Mouse (Mus musculus): ENCODE measurements around the gene Sfta2. TPM values are rescaled to one million over a fixed set of nuclear protein-coding genes. Genes with fewer than 3 reads are reported as not detected.

Sfta2 gene
- not detected for total RNA-seq (2021)

DNA sequence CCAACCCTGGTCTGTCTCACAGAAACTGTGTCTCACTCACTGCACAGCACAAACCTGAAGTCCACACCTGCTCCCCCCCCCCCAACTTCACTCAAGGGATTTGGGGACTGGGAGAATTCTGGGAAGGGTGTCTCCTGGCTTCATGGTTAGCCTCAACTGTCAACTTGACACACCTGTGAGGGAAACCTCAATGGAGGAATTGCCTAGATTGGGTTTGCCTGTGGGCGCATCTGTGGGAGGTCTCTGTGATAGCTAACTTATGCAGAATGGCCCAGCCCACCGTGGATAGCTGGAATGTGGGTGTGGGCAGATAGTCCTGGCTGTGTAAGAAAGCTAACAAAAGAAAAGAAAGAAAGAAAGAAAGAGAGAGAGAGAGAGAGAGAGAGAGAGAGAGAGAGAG lies at the start of gene Sfta2:
TSS of gene Sfta2 (plus strand) at position 301 of the 400 bp plus-strand sequence.
- intact Hi-C loops (cut with DNase I) = no loop called here
- DNase-seq (ENCODE audit: extremely low spot score in 1 of 2, low spot score in 2 of 2) = no peak

DNA sequence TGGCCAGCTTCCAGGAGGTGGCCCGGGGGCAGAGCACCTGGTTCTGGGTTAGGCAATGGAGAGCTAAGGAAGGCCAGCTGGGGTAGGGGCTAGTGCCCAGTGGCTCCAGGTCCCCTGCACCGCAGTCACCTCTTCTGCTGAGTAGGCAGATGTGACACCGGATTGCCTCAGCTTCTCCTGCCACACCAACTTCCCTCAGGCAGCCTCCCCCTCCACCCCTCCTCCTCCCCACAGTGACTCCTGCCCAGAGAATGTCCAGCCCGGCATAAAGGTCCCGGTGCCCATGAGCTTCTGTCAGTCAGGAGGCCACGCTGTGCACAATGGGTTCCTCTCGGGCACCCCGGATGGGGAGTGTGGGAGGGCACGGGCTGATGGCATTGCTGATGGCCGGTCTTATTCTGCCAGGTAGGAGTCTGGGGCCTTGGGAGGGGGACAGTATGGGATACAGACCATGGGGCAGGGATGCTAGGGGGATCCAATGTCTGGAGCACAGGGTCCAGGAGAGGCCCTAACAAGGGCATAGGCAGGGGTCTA lies 49.4 kb upstream of the Sfta2 start, which contains the start of gene Cdsn:
TSS of gene Cdsn (plus strand) at position 248 of the 534 bp plus-strand sequence.
- intact Hi-C loops (cut with DNase I) = no loop called here
- DNase-seq (ENCODE audit: extremely low spot score in 1 of 2, low spot score in 2 of 2) = no peak

- intact Hi-C loops (cut with DNase I) = no loop called here
- DNase-seq (ENCODE audit: extremely low spot score in 1 of 2, low spot score in 2 of 2) = no peak
Observed at GRCm38 (mm10) chr17:35554321-35554720, 47.0 kb upstream of the Sfta2 start.

DNA sequence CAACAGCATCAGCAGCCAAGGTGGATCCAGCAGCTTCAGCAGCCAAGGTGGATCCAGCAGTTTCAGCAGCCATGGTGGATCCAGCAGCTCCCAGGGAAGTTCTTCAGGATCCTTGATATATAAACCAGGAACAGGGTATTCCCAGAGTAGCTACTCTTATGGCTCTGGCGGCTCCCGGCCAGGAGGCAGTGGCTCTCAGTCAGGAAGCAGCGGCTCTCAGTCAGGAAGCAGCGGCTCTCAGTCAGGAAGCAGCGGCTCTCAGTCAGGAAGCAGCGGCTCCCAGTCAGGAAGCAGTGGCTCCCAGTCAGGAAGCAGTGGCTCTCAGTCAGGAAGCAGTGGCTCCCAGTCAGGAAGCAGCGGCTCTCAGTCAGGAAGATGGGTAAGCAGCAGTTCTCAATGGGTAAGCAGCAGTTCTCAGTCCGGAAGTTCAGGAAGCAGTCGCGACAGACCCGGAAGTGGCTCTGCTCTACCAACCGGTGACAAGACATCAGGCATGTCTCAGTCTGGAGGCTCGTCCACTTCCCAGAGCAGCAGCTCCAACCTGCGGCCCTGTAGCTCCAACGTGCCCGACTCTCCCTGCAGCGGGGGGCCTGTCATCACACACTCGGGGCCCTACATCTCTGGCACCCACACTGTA lies 46.5 kb upstream of the Sfta2 start:
- intact Hi-C loops (cut with DNase I) = no loop called here
- no peak for DNase-seq (ENCODE audit: extremely low spot score in 1 of 2, low spot score in 2 of 2)

- intact Hi-C loops (cut with DNase I) = no loop called here
- no peak for DNase-seq (ENCODE audit: extremely low spot score in 1 of 2, low spot score in 2 of 2)
Observed at GRCm38 (mm10) chr17:35556186-35556765, 45.1 kb upstream of the Sfta2 start.

- DNase-seq (ENCODE audit: extremely low spot score in 1 of 2, low spot score in 2 of 2) = peak in 1 of 2 experiments; percentile 68
- intact Hi-C loops (cut with DNase I) = no loop called here
Observed at GRCm38 (mm10) chr17:35556812-35557211, 44.5 kb upstream of the Sfta2 start.

DNA sequence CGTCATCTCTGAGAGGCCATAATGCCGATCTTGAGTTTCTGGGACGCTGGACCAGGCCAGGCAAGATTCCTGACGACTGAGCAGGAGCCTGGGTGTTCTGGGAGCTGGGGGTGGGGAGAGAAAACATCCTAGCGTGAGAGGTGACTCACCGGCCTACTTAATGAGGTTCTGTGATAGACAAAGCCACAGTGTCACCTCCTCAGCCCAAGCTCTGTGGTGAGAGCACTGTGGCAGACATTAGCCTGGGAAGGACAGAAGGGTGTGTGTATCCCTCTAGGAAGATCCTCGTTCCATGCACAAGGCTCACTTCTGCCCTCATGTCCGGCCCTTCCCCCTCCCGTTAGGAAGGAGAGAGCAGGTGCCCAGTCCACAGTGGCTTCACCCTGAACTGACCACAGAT lies 44.0 kb upstream of the Sfta2 start:
- intact Hi-C loops (cut with DNase I) = no loop called here
- DNase-seq (ENCODE audit: extremely low spot score in 1 of 2, low spot score in 2 of 2) = no peak

DNA sequence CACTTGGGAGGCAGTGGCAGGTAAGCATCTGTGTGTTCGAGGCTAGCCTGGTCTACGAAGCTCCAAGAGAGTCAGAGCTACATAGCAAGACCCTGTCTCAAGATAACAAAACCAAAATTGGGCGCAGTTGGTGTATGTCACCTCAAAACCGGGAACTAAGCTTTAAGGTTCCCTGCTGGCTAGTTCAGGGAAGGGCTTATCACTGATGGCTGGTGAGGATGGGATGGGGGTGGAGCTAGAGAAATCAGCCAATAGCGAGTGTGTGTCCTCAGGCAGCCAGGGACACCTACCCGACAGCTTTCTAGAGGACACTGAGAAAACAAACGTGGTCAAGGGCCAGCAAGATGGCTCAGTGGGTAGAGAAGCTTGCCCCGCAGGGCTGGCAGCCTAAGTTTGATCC lies 43.1 kb upstream of the Sfta2 start:
- intact Hi-C loops (cut with DNase I) = no loop called here

GRCm38 (mm10) chr17:35567150-35567549 lies 34.2 kb upstream of the Sfta2 start, which contains the start of gene 2300002M23Rik:
Gene 2300002M23Rik, plus strand, starts transcription at chr17:35567450.
- DNase-seq (ENCODE audit: extremely low spot score in 1 of 2, low spot score in 2 of 2) = no peak
- intact Hi-C loops (cut with DNase I) = no loop called here

More for the DNA sequence above, 43.1 kb upstream of the Sfta2 start:
- DNase-seq (ENCODE audit: extremely low spot score in 1 of 2, low spot score in 2 of 2) = no peak

GRCm38 (mm10) chr17:35567767-35568166 lies 33.6 kb upstream of the Sfta2 start:
- intact Hi-C loops (cut with DNase I) = no loop called here
- DNase-seq (ENCODE audit: extremely low spot score in 1 of 2, low spot score in 2 of 2) = no peak

DNA sequence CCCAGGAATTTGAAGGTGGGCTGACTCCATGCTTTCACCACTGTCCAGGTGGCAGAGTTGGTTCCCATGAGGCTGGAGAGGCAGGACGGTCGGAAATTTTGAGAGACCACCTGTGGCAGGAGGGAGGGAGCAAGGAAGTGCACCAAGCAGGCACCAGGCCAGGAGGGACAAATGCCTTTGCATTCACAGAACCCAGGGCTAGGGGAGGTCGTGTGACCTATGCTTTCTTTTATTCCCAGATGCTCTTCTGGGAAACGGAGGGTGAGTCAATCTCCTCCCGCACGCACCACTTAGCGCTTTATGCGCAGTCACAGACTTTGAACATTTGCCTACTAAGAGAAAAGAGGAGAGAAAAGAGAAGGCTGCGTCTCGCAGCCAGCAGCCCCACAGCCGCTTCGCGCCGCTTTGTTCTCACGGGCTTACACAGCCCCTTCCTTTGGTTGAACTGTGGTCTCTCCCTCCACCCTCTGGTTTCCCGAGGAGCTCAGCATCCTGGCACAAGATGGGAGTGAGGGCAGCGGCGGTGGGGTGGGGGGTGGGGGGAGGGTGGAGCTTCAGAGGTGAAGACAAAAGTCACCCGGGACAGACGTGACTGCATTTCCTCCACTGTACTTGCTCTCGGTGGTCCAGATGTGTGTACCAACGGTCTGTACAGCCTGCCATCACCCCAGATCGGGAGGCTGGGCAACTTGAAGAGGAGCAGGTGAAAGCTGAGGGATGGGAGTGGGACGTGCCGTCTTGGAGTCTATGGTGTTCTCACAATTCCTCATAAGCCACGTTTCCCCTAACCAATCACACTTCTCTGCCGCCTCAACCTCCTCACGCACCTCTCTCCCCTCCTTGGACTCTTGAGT lies 32.0 kb upstream of the Sfta2 start:
- intact Hi-C loops (cut with DNase I) = no loop called here
- DNase-seq (ENCODE audit: extremely low spot score in 1 of 2, low spot score in 2 of 2) = no peak

GRCm38 (mm10) chr17:35570836-35571235 lies 30.5 kb upstream of the Sfta2 start:
- DNase-seq (ENCODE audit: extremely low spot score in 1 of 2, low spot score in 2 of 2) = no peak
- intact Hi-C loops (cut with DNase I) = no loop called here

DNA sequence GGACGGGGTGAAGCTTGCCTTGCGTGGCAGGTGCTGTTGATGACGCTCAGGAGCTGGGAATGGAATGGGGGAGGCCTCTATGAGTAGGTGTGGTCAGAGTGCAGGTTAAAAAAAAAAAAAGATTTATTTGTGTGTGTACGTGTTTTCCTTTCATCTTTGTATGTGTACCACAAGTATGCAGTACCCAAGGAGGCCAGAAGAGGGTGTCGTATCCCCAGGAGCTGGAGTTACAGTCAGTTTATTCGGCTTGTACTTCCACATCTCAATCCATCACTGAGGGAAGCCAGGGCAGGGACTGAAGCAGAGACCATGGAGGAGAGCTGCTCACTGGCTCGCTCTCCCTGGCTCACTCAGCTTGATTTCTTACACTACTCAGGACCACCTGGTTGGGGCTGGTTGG lies 29.9 kb upstream of the Sfta2 start:
- DNase-seq (ENCODE audit: extremely low spot score in 1 of 2, low spot score in 2 of 2) = no peak
- intact Hi-C loops (cut with DNase I) = no loop called here

DNA sequence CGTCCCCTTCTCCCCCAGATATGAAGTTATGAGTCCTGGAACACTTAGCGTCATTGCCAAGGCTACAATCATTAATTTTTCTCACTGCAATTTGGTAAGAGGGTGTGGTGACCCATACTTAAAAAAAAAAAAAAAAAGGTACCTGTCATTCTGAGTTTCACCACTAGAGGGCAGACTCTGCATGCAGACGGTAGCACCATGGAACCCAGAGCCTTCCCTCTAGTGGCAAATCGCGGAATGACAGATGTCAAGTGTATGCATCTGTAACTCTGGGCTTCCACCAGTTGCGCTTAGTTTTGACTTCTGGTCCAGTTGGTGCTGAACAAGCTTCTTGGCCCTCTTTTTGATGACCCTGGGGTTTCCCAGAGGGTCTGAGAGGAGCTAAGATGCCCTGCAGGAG lies 23.1 kb upstream of the Sfta2 start:
- intact Hi-C loops (cut with DNase I) = no loop called here
- DNase-seq (ENCODE audit: extremely low spot score in 1 of 2, low spot score in 2 of 2) = peak; percentile 49 to 82

- intact Hi-C loops (cut with DNase I) = loop anchor here (5.0 kb wide), 1 partner anchor 154 kb away; no protein-coding TSS in a partner anchor
- no peak for DNase-seq (ENCODE audit: extremely low spot score in 1 of 2, low spot score in 2 of 2)
Observed at GRCm38 (mm10) chr17:35582900-35583299, 18.4 kb upstream of the Sfta2 start.

DNA sequence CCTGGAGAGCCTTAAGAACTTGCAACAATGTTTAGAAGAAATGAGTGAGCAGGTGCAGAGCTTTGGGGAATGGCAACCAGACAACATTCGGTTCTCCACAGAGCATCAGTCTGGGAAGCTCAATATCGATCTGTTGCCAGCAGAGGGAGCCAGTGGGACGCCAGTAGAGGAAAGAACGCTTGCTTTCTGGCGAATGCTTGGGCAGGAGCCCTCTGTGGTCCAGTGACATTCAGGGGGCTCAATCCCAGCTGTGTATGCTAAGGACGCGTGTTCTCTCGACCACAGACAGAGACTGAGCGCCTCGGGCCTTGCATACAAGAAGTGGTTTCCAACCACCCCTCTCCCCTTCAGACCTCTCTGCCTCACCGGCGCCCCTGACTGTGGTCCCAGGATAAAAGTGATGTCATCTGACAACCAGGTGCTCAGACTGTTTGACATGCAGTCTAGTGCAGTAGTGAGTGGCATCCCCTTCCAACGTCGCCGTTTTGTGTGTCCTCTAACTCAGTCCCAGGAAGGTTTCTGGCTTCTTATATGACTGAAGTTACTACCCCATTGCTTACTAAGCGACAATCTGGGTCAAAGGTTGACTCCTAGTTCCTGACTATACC lies 16.9 kb upstream of the Sfta2 start:
- intact Hi-C loops (cut with DNase I) = loop anchor here (5.0 kb wide), 1 partner anchor 153 kb away; no protein-coding TSS in a partner anchor
- DNase-seq (ENCODE audit: extremely low spot score in 1 of 2, low spot score in 2 of 2) = peak; percentile 82 to 87

DNA sequence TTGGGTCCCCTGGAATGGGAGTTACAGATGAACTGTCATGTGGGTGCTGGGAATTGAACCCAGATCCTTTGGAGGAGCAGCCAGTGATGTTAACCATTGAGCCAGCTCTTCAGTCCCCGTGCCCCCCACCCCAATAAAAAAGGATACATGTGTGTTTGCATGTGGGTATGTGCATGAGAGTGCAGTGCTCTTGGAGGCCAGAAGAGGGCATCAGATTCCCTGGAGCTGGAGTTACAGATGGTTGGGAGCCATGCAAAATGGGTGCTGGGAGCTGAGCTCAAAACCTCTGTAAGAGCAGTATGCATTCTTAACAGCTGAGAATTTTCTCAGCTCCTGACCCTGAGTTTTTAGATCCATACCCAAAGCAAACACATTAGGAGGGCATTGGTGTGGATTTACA lies 14.1 kb upstream of the Sfta2 start:
- intact Hi-C loops (cut with DNase I) = no loop called here

DNA sequence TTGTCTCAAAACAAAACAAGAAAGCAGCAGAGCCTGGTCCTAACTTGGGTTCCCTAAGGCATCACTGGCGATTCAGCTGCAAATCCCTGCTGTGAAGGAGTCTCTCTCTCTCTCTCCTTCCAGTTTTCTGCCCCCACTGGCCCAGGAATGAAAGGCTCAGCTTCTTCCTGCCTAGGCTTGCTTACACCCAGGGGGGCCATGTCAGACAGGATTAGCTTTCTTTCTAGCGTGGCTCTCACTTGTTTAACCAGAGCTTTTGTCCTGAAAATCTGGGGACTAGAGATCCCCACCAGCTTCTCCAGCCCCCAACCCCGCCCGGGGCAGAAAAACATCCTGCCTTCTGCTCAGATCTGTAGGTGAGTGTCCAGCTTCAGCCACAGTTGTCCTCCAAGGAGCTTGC lies 13.0 kb upstream of the Sfta2 start:
- intact Hi-C loops (cut with DNase I) = no loop called here
- DNase-seq (ENCODE audit: extremely low spot score in 1 of 2, low spot score in 2 of 2) = no peak

More for the DNA sequence above, 14.1 kb upstream of the Sfta2 start:
- DNase-seq (ENCODE audit: extremely low spot score in 1 of 2, low spot score in 2 of 2) = no peak
